Mouse (Mus musculus): Measurements from ENCODE around the gene Mlf2. TPM values are rescaled to one million over a fixed set of nuclear protein-coding genes. Genes with fewer than 3 reads are reported as not detected.
"Not testable (repeated sequence)": the region's sequence is repeated elsewhere in the genome, so short reads cannot be mapped to it uniquely, and the experiment has no call there.

Gene Mlf2
- total RNA-seq (2021), result 100 to 1,000 TPM; 606 to 697 TPM

DNA sequence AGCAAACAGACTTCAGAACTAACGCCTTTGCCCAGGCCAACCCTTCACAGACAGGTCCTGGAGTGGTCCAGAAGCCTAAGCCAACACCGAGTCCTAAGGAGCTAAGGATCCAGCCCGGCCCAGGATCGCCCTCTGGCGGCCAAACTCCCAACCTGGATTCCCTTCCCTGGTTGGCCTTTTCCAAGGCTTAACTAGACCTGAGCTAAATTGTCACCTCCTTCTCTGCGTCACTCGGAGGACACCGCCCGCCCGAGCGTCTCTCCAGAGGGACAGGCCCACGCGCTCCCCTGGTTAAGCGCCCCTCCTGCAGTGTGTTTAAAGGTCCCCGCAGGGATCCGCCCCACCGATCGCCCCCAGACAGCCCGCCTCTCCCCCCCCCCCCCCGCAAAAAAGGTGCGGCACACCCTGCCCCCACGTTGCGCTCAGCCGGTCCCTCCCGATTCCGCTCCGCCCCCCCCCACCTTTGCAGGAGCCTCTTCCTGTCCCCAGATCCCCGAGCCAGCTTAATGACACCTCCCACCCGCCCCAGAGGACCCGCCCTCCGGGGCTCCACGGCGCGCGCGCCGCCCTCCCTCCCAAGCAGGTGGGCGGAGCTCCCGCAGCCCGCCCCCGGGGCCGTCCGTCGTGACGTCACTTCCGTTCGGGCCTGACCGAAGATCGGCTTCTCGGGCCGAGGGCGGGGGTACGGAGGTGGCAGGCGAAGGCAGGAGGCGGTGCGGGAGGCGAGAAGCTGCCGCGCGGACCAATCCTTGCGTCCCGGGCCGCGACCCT is at the start of gene Mlf2:
Gene Mlf2, plus strand, starts transcription at position 633 of the 771 bp plus-strand sequence.
- DNase-seq (ENCODE audit: low spot score in 2 of 2), result peak; percentile 98 to 99
- intact Hi-C loops (cut with DNase I), result loop anchor here (1.0 to 5.0 kb wide), 4 partner anchors 14 to 151 kb away; partner anchors contain the start of gene P3h3

DNA sequence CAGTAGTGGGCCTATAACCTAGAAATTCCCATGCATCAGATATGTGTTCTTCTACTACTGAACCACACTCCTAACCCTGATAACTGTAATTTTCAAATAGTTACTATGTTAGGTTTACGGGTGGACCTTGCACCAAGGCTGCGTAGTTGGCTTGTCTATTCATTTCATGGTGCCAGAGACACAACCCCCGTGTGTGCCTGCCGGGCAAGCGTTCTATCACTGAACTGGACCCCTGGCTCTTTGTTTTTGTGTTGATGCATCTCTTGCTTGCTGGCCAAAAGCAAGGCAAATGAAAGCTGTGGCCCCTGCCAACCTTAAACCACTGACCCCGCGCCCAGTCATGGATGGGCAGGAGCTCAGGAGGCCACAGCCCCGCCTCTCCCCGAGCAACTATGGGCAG is 49.4 kb upstream of the Mlf2 start:
- intact Hi-C loops (cut with DNase I), result no loop called here
- no peak for DNase-seq (ENCODE audit: low spot score in 2 of 2)

DNA sequence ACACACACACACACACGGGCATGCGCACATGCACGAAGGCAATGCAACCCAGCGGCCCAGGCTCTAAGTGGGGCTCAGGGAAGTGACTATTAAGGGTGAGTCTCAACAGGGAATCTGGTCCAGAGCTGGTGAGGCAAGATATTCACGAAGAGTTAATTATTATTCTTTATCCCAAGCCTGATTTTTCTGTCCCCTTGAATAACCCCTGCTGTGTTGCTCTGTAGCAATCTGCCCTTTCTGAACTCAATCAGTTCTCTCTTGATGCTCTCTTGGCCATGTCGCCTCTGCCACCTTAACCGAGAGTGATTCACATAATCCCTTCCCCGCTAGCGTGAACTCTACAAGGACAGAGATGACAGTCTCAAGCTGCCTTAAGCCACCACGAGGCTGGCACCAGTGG is 47.8 kb upstream of the Mlf2 start:
- no peak for DNase-seq (ENCODE audit: low spot score in 2 of 2)
- intact Hi-C loops (cut with DNase I), result no loop called here

DNA sequence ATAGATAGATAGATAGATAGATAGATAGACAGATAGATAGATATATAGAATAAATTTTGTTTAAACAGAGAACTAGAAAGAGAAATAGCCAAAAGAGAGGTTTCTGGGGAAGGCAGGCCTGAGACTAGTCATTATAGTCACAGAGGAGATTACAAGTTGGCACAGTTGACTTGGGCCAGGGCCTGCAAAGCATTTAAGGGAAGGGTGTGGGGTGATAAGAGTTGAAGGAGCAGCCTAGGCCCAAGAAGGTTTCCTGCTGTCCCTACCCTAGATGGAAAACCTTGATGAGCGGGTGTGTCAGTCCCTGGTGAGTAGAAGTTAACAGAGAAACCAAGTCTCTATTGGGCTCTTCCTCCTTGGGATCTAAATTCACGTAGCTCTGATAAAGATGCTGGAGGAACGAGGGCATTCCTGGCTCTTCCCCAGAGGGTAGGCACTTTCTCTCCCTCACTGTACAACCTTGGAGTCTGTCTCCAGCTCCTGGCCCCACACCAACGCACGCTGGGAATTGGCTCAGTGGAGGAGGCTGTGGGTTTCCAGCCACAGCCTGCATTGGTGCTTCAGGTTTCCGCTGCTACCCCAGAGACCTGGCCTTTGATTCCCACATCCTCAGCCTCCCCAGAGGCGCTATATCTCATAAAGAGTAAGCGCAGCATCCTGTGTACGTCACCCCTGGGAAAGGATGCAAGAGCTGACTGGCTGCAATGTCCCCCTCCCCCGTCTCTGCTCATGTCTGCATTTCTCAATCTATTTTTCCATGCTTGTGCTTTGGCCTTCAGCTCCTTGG is 46.3 kb upstream of the Mlf2 start:
- DNase-seq (ENCODE audit: low spot score in 2 of 2), result no peak
- intact Hi-C loops (cut with DNase I), result no loop called here

DNA sequence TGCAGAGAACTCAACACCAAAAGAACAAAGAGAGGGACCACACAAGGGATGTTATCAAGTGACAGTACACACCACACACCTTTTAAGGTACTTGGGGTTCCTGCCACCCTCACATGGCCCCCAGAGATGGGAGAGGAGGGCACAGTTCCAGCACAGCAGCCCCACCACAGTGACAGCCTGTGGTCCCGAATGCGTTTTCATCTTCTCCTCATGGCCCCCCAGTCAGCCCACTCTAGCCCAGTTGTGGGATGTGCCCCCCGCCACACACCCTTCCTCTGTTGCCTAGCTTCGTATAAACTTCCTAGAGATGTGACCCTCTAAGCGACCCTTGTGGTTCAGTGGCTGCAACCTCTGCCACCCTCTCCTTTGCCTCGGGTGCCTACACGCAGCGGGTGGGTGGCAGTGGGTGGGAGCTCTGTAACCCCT is 45.2 kb upstream of the Mlf2 start:
- intact Hi-C loops (cut with DNase I), result no loop called here
- DNase-seq (ENCODE audit: low spot score in 2 of 2), result no peak

DNA sequence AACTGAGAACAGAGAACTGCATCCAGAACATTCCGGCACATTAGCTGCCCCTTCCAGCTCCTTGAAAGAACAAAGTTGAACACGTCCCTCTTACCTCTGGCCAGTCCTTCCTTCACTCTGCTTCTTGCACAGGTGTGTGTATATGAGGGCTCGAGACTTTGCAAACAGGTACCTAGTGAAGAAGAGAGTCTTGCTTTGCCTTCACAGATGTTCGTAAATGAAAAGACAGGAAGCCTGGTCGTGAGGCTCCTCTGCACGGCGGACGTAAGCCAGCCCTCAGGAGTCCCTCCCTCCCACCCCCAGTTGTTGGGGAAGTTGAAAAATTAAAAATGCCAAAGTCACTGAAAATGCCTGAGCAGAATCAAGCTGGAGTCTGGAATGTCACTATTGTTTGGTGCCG is 43.2 kb upstream of the Mlf2 start, which contains the start of gene Cd4:
Gene Cd4, minus strand, starts transcription at position 236 of the 400 bp plus-strand sequence.
- no peak for DNase-seq (ENCODE audit: low spot score in 2 of 2)
- intact Hi-C loops (cut with DNase I), result no loop called here

DNA sequence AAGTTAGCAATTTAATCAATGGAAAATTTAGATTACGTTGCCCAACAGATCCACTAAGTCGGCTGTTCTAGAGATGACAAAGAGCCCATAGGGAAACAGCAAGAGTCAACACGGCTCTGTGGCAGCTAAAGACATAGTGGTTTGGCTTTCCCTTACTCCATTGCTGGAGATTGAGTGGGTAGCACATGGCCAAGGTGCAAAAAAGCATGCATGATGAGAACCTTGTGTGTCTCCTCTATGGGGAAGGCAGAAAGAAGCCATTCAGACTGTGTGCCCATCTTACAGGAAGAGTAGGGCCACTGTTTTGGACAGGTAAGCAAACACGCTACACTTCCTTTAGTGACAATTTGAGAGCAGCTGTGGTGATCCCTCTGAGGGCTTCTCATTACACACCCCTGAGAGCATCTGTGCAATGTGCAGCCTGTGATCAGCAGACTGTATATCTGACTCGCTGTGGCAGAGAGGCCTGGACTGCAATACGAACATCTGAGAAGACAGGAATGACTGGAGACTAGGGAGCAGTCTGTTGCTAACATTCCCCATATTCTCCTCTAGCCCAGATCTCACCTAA is 42.5 kb upstream of the Mlf2 start:
- intact Hi-C loops (cut with DNase I), result no loop called here
- no peak for DNase-seq (ENCODE audit: low spot score in 2 of 2)

DNA sequence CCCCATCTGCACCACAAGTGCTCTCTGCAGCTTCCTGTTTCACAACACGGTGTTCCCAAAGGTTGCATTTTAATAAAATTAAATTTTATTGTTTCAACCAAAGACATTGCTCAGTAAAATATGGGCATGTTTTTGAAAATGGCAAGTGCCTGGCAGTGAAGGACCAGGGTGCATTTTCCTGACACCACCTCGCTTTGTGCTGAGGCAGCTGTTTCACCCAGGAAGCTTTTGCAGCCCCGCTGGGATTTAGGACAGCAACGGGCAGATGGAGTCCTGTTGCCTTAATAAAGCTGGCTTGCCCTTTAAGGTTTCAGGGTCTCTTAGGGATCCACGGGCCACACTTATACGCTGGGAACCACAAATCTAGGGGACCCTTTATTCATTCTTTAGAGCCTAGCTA is 40.2 kb upstream of the Mlf2 start:
- intact Hi-C loops (cut with DNase I), result no loop called here
- no peak for DNase-seq (ENCODE audit: low spot score in 2 of 2)

DNA sequence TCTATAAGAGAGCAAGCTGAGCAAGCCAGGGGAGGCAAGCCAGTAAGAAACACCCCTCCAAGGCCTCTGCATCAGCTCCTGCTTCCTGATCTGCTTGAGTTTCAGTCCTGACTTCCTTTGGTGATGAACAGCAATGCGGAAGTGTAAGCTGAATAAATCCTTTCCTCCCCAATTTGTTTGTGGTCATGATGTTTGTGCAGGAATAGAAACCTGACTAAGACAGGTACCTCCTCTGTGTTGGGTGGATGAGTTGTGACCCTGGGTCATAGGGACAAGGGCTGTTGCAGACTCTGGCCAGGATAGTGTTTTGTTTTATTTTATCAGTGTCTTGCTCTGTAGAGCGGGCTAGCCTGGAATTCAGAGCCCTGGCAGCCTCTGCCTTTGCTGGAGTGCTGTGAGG is 37.1 kb upstream of the Mlf2 start:
- intact Hi-C loops (cut with DNase I); DNase-seq (ENCODE audit: low spot score in 2 of 2): not testable (repeated sequence)

DNA sequence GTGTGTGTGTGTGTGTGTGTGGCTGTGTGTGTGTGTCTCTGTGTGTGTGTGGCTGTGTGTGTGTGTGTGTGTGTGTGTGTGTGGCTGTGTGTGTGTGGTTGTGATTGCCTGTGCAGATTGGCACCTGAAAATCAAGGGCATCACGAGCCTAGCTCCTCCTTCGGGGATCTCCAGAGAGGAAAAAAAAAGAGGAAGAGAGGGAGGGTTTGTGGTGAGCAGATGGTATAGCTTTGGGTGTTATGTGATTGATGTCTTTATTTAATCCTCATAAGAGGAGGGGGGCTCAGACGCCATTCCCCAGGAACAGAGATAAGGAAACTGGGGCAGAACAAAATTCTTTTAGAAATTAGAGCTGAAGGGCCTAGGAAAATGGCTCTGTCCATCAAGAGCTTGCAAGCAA is 32.8 kb upstream of the Mlf2 start:
- intact Hi-C loops (cut with DNase I), result no loop called here
- no peak for DNase-seq (ENCODE audit: low spot score in 2 of 2)

DNA sequence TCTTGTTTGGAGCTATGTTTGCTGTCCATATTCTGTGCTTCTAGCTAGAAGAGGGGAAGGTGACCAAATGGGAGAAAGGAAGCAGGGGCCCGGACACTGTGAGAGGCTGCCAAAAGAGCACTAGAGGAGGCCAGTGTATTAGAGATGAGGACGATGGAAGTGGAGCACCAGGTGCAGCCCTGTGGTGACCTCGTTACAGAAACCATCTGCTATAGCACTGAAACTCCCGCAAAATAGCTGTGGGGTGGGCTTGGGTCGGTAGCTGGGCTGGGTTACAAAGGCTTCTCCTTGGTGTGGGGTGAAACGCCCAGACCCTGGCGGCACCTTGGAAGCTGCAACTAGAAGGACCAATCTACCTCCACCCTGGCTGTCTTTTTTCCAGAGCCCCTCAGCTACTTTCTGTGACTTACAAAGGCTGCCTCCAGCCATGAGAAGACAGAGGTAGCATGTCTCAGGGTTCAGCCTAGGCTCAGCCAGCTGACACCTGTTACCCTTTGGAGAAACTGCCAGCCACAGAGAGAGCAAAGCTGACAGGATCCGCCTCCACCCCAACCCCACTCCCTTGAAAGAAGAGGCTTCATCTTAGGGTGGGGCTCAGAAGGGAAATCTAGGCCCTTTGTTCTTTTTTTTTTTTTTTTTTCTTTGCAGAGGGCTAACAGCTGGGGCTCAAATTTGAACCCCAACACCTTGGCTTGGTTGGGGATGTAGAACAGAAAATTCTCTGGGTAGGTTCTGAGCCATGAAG is 31.0 kb upstream of the Mlf2 start:
- intact Hi-C loops (cut with DNase I), result no loop called here
- no peak for DNase-seq (ENCODE audit: low spot score in 2 of 2)

DNA sequence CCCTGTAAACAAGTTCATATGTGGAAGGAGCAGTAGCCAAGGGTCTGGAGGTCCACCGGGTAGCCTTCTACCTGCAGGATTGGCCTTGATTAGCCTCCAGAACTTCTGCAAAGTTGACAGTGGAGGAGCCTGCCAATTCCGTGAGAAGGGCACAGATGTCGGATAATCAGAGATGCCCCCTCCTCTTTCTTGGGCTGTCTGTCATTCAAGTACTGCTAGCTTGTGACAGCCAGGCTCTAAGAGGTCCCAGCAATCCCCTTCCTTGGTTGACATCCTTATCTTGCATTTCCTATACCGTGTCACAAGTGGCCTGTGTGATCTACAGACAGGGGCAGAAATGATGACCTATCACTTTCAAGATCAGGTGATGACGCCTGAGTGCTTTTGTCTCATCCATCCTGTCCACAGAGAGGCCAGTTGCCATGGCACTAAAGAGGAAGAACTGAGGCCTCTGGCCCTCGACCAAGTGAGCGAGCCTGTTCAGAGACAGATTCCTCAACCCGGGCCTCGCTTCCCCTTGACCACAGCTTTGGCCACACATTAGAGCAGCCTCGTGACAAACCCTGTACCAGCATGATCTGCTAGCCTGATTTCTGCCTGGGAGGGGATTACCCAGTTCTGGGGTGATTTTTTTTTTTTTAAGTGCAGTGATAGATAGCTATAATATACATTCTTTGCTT is 30.2 kb upstream of the Mlf2 start:
- intact Hi-C loops (cut with DNase I), result no loop called here
- no peak for DNase-seq (ENCODE audit: low spot score in 2 of 2)

DNA sequence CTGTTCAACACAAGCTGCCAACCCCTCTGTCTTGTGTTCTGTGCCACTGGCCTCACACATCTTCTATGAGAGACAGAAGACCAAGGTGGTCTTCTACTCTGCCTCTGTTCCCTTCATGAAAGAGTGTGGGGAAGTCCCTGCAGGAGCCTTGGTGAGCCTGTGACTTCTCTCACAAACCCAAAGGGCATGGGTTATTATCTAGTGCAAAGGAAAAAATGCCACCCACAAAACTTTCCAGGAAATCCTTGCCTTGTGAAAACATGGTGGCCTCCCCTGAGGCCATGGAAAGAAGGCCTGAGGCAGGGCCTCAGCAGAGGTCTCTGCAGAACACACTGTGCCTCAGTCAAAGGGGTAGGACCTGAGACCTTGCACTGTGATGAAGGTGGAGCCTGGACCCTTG is 29.3 kb upstream of the Mlf2 start:
- DNase-seq (ENCODE audit: low spot score in 2 of 2), result no peak
- intact Hi-C loops (cut with DNase I), result no loop called here

DNA sequence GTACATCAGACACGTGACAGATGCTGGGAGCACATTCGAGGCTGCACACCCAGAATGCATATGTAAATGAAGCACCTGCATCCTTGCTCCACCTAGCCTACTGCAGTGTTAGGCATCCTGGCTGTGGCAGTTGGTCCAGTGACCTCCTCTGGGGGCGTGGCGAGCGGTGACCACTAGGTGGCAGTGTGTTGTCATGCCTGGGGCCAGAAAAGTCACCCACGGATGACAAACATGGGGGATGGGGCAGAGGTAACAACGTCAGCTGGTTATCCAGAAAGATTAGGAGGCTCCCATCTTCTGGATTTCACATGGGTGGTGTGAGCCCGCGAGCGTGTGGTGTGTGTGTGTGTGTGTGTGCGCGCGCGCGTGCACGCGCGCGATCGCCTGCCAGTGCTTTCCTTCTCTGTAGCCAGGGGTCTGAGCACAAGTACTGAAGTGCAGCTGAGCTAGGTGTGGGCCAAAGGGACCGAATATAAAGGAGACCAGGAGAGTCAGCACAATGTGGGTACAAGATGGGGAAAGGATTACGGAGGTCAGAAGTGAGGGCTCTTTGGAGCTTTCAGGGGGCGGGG is 27.5 kb upstream of the Mlf2 start:
- intact Hi-C loops (cut with DNase I), result loop anchor here (1.0 kb wide), 3 partner anchors 14 to 43 kb away; partner anchors contain the start of gene Mlf2
- DNase-seq (ENCODE audit: low spot score in 2 of 2), result peak; percentile 87 to 91

DNA sequence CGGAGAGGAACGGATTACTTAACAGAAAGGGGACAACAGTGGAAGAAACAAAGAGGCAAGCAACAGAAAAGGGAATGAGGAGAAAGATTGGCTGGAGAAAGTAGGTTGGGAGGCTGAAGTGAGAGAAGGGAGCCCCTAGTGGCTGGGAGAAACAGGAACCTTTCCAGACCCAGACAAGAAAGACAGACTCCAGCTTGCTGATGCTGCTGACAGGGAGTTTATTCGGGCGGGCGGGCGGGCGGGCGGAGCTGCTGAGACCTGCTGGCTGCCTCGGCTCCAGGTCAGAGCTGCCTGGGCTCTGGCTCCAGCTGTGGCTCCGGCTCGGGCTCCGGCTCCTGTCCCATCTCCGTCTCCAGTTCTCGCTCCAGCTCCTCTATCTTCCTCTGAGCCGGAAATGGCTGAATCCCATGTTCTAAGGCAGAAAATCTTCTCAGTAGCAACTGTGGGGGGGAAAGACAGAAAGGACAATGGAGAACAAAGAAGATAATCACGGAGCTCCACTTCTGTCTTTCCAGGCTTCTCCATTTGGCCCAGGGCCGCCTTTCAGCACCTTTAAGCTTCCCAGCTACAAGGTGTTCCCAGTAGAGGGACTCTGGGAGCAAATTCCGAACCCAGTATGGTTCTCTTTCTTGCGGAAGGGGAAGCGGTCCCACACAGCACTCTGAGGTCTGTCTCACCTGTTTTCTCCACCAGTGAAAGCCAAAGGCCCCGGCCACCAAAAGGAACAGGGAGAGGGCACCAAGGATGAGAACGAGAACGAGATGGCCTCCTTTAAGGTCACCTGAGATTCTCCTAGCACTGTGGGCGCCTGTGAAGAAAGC is 26.8 kb upstream of the Mlf2 start:
- intact Hi-C loops (cut with DNase I), result loop anchor here (1.0 kb wide), 3 partner anchors 13 to 44 kb away; partner anchors contain the start of gene Mlf2
- peak; percentile 70 to 78 for DNase-seq (ENCODE audit: low spot score in 2 of 2)

DNA sequence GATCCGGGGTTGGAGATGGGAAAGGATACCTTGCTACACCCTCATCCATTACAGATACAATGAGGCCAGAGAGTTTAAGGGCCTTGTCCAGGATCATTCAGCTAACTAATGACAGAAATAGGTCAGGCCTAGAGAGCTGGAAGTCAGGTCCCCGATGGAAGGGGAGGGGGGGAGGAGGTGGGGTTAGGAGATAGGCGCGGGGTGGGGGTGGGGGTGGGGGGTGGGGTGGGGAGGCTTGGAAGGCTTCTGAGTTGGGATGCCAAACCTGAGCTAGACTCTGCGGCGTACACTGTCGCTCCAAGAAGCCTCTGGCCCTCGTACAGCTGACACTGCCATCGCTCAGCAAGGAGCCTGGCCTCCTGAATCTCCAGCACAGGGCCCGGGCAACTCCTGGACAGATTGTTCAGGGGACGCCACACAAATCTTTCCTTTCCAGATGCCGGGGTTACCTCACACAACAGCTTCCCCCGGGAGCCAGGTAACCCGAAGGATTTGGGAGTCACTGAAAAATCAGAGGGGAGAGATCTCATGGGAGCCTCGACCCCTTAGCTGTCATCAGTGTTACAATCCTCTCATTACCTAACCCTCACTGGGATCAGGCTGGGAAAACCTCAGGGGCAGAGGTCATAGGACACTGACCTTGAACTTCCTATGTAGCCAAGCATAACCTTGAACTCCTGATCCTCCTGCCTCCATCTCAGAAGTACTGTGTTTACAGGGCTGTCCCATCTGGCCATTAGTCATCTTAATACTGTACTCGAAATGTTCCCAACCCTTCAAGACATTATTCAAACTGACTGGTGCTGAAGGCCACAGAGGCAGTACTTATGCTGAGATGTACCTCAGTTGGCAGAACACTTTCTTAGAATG is 26.0 kb upstream of the Mlf2 start:
- intact Hi-C loops (cut with DNase I), result loop anchor here (1.0 kb wide), 3 partner anchors 12 to 45 kb away; partner anchors contain the start of gene Mlf2
- no peak for DNase-seq (ENCODE audit: low spot score in 2 of 2)

DNA sequence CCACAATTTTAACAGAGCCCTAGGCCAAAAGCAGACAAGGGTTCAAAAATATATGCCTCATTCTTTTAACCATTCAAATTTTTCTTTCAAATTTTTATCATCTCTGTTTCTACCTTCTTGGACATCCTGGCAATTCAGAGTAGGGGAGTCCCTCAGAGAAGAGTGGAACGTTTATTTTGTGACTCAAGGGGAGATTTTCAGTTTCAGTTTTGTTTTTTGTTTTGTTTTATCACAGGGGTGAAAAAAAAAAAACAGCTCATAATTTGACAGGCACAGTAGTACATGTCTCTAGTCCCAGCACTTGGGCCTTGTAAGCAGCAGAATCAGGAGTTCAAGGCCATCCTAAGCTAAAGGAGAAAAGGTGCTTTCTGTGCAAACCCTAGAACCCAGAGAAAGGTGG is 23.4 kb upstream of the Mlf2 start:
- intact Hi-C loops (cut with DNase I), result no loop called here
- no peak for DNase-seq (ENCODE audit: low spot score in 2 of 2)

All from left cerebral cortex, postnatal 36 days (tissue).